Mouse (Mus musculus) kidney, adult 11 months (tissue): ENCODE measurements at regions not wholly inside any gene's neighbourhood (a gene's known extent, or its start where the extent isn't known, plus 50 kb on each side); places are given as distances from the start of the nearest gene placed in this dataset.
"Not testable (repeated sequence)": the region's sequence is repeated elsewhere in the genome, so short reads cannot be mapped to it uniquely, and the experiment has no call there.

ENCODE experiments used
- DNase-seq: peaks from one replicate; pipeline ENCODE4 v3.0.0; 2022

GRCm38 (mm10) chr5:96898120-96898672 is 99.3 kb upstream of the Bmp2k start:
- DNase-seq, result no peak

DNA sequence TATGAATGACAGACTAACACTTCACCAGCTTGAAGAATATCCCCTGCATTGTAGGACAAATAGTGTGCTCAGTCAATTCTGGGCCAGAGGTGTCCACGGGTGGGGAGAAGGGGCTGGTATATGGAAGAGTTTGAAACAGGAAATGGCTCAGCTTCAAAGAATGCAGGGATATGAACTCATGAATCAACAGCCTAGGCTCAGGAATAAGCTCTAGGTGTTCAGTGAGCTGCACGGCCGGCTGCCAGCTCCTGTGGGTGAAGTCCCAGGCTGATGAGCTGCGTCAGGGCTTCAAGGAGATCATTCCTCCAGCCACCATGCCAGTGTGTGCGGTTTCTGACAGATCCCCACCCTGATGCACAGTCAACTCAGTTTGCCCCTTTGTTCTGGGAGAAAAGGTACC is 98.8 kb upstream of the Bmp2k start:
- no peak for DNase-seq

DNA sequence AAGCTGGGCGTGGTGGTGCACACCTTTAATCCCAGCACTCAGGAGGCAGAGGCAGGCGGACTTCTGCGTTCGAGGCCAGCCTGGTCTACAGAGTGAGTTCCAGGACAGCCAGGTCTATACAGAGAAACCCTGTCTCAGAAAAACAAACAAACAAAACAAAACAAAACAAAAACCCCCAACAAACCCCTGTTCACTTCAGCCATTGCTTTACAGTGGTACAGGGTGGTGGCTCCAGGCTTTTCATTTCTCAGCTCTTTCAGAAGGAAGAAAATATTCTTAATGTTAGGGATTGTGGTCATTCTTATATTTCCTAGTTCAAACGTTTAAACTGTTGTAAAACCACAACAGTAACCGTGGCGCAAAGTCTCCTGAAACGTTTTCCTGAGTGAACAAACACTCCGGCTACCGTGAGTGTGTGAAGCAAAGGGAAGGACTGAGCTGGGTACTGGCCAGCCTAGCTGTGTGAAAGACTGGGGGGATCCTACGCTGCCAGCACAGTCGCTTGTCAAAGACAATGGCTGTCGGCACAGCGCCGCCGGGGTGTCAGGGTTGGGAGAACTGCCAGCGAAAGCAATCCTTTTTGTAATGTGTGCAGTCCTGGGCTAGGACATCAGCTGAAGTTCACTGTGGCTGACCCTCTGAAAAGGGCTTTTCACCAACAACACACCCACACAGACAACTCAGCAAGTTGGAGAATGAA is 91.8 kb upstream of the Bmp2k start:
- no peak for DNase-seq

GRCm38 (mm10) chr5:96908371-96908770 is 89.1 kb upstream of the Bmp2k start:
- not testable (repeated sequence) for DNase-seq

- no peak for DNase-seq
These were observed 88.3 kb upstream of the Bmp2k start for GRCm38 (mm10) chr5:96909218-96909617.

GRCm38 (mm10) chr5:96911550-96912253 is 85.8 kb upstream of the Bmp2k start:
- DNase-seq, result peak; percentile 59

GRCm38 (mm10) chr5:96912254-96912635 is 85.2 kb upstream of the Bmp2k start:
- DNase-seq, result no peak

- DNase-seq, result no peak
These were observed 84.7 kb upstream of the Bmp2k start for GRCm38 (mm10) chr5:96912781-96913180.

GRCm38 (mm10) chr5:96913711-96914110 is 83.8 kb upstream of the Bmp2k start:
- no peak for DNase-seq

- DNase-seq, result no peak
These were observed 82.6 kb upstream of the Bmp2k start for GRCm38 (mm10) chr5:96914696-96915404.

GRCm38 (mm10) chr5:96916897-96917296 is 80.6 kb upstream of the Bmp2k start:
- DNase-seq, result no peak

- DNase-seq, result no peak
These were observed 79.8 kb upstream of the Bmp2k start for GRCm38 (mm10) chr5:96917596-96918258.

DNA sequence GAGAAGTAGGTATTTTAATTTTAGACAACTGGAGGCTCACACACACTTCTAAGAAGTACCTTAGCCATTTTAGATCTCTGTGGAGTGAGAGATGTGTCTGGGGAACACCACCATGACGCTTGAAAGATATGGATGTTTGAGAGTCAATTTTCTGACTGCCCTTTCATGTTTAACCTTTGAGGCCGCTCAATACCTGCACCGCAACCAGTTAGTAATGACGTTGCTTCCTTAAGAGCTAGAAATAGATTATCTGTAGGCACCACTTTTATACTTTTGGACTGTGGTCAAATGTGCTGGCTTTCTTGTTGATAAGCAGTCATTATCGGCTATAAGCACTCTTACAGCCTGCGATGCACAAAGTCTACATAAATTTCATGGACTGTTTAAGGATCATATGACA is 78.3 kb upstream of the Bmp2k start:
- DNase-seq, result no peak

- no peak for DNase-seq
These were observed 76.5 kb upstream of the Bmp2k start for GRCm38 (mm10) chr5:96921037-96921436.

GRCm38 (mm10) chr5:96921511-96921910 is 76.0 kb upstream of the Bmp2k start:
- no peak for DNase-seq

DNA sequence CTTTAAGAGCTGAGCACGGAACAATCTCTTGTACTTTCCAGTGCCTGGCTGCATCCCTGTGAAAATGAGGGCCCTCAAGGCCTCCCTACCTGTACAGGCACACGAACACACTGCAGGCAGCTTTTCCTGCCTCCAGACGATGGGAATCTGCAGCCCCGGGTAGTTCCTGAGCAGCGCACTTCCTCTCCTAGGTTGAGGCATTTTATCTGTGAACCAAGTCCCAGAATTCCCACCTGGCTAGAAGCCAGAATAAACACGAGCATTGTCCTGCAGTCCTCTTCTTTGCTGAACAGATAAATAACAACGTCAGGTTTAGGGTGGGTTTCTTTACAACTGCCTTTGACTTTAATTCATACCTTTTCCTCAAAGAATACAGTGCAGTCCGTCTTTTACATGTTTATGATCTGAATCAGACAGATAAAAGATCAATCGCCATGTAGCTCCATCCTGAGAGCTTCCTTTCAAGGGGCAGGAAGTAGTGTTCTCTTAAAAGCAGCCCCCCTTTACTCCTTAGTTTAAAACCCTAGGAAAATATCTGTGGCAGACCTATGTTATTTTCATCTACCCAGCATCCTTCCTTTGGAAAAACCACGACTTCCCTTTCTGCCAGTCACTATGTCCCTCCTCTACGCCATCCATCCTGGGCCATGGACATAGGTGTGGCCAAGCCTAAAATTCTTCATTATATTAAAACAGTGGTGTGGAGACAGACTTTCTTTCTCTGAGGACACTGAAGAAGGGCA is 75.3 kb upstream of the Bmp2k start:
- peak; percentile 36 for DNase-seq

- DNase-seq, result no peak
These were observed 74.8 kb upstream of the Bmp2k start for GRCm38 (mm10) chr5:96922716-96923076.

GRCm38 (mm10) chr5:96923526-96923925 is 74.0 kb upstream of the Bmp2k start:
- DNase-seq, result no peak

DNA sequence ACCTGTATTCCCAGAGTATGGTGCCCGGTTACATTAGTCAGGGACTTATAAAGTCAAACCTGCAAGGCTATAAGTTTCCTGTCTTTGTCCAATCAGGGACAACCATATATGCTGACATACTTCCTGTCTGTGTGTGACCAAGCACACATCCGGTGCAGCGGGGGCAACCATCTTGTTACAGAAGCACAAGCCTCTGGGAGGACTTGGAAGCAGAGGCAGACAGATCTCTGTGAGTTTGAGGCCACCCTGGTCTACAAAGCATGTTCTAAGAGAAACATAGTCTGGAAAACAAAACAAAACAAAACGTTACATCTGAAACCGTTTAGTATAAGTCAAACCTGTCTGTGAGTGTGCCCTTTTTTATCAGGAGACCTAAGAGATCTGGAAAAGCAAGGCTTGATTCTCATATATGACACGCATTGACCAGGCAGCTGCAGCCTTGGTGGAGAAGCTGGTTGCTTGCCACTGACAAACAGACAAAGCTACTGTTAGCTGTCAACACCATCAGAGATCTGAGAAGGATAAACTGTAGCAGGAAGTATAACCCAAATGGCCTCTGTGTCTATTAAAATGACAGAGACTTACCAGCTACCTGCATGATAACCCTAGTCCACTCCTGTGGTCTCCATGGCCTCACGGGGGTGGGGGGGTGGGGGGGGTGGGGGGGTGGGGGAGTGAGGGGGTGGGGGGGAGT is 72.6 kb upstream of the Bmp2k start:
- DNase-seq, result no peak

- DNase-seq, result no peak
These were observed 71.5 kb upstream of the Bmp2k start for GRCm38 (mm10) chr5:96925943-96926342.

DNA sequence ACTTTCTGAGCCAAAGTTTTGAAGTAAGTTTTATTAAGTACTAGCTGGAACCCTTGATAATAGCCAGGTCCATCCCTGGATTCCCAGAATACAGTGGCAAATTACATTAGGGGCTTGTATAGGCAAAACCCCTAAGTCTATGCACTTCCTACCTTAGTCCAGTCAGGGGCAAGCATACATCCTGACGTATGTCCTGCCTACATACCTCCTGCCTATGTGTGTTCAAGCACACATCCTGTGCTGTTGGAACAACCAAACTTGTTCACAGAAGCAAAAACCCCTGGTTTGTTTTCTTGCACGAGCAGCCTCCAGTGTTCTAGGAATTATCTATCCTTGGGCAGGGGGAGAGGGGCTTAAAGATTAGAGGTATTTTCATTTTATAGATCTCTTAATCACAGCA is 66.4 kb upstream of the Bmp2k start:
- no peak for DNase-seq
